Mouse (Mus musculus) forebrain, embryonic 13.5 days (tissue): Measurements from ENCODE around the gene Adgrg6. TPM values are rescaled to one million over a fixed set of nuclear protein-coding genes. Genes with fewer than 3 reads are reported as not detected.

Source experiments
- ATAC-seq: fragments of 200-750 bp; cut with Nextera tagmentation; 2 replicates; pipeline ENCODE4 v1.8.0; 2017
- H3K27ac ChIP-seq: fragments of 300-500 bp; sonication (generic); 2 replicates; pipeline ENCODE4 v1.5.1; 2015; ENCODE audit warnings: inconsistent platforms, mild to moderate bottlenecking, moderate library complexity
- H3K27me3 ChIP-seq: fragments of 300-500 bp; sonication (generic); 2 replicates; pipeline ENCODE4 v1.6.1; 2015; ENCODE audit warnings: mild to moderate bottlenecking, inconsistent platforms
- H3K36me3 ChIP-seq: fragments of 300-500 bp; sonication (generic); 2 replicates; pipeline ENCODE4 v1.6.1; 2015; ENCODE audit warnings: mild to moderate bottlenecking, inconsistent platforms; ENCODE audit not compliant: poor library complexity, severe bottlenecking
- H3K4me1 ChIP-seq: fragments of 300-500 bp; sonication (generic); 2 replicates; pipeline ENCODE4 v1.6.1; 2015; ENCODE audit warnings: inconsistent platforms
- H3K4me2 ChIP-seq: fragments of 300-500 bp; sonication (generic); 2 replicates; pipeline ENCODE4 v1.6.1; 2015; ENCODE audit warnings: inconsistent platforms, mild to moderate bottlenecking, moderate library complexity
- H3K4me3 ChIP-seq: fragments of 300-500 bp; sonication (generic); 2 replicates; pipeline ENCODE4 v1.5.1; 2015; ENCODE audit warnings: mild to moderate bottlenecking, inconsistent platforms
- H3K9ac ChIP-seq: fragments of 300-500 bp; sonication (generic); 2 replicates; pipeline ENCODE4 v1.6.1; 2015; ENCODE audit warnings: mild to moderate bottlenecking, inconsistent platforms
- H3K9me3 ChIP-seq: fragments of 300-500 bp; sonication (generic); replicated peaks from 2 replicates; pipeline ENCODE4 v1.6.1; 2016; ENCODE audit warnings: inconsistent platforms
- WGBS: fragments of 180-500 bp; shearing (Covaris S2); methylation state at CpG from one replicate; pipeline ENCODE4 v1.1.7; 2015; 5-methylcytosine and 5-hydroxymethylcytosine counted together
- polyA plus RNA-seq: library from polyadenylated mRNA; unstranded; fragments of >200 nt; fragmentation: Nextera tagmentation; extraction: Ambion mirVana; gene quantifications from 2 replicates; pipeline ENCODE4 v1.2.1, GENCODE M21; 2015

The Adgrg6 gene
- 0.31 and 0.37 TPM in 2 replicates for polyA plus RNA-seq

- peak within 1 kb of the TSS; percentile 63 for H3K9ac ChIP-seq
- H3K9me3 ChIP-seq: no peaks in the 10 kb centered on the region
- peaks cover 21% of the 10 kb centered on the region for H3K27me3 ChIP-seq
- H3K4me3 ChIP-seq: peak within 1 kb of the TSS; percentile 58
- WGBS: 1% methylated on average over 66 of the region's 81 CpGs
- peak within 1 kb of the TSS; percentile 83 for H3K4me2 ChIP-seq
- H3K27ac ChIP-seq: no peak within 1 kb of the TSS
- 0 out of 2 replicates have a peak, but pooled peaks cover 6% of the 10 kb centered on the region for H3K4me1 ChIP-seq
- peak; percentile 77 for ATAC-seq
- no peaks in the 10 kb centered on the region for H3K36me3 ChIP-seq
Observed at GRCm38 (mm10) chr10:14544941-14545717, at the start of gene Adgrg6. Adgrg6 (minus strand) TSS chr10:14545659.

GRCm38 (mm10) chr10:14592215-14592614, 46.8 kb upstream of the Adgrg6 start:
- Histone ChIP-seq H3K27ac (no peak overlapping the region), H3K4me1 (no peaks in the 10 kb centered on the region), H3K9me3 (no peaks in the 10 kb centered on the region), H3K4me3 (no peak overlapping the region), H3K4me2 (no peak overlapping the region), H3K36me3 (no peaks in the 10 kb centered on the region), H3K9ac (no peak overlapping the region), H3K27me3 (no peaks in the 10 kb centered on the region)
- no peak for ATAC-seq
- 88% methylated on average over 1 of the region's 1 CpGs for WGBS

GRCm38 (mm10) chr10:14590816-14591215, 45.4 kb upstream of the Adgrg6 start:
- Histone ChIP-seq H3K27me3 (no peaks in the 10 kb centered on the region), H3K4me2 (no peak overlapping the region), H3K4me3 (no peak overlapping the region), H3K9me3 (no peaks in the 10 kb centered on the region), H3K4me1 (no peaks in the 10 kb centered on the region), H3K9ac (no peak overlapping the region), H3K36me3 (no peaks in the 10 kb centered on the region), H3K27ac (no peak overlapping the region)
- ATAC-seq: no peak
- 95% methylated on average over 2 of the region's 2 CpGs for WGBS

- ATAC-seq: no peak
- H3K9ac ChIP-seq: no peak overlapping the region
- no peaks in the 10 kb centered on the region for H3K36me3 ChIP-seq
- no peak overlapping the region for H3K27ac ChIP-seq
- H3K4me2 ChIP-seq: no peak overlapping the region
- H3K4me3 ChIP-seq: no peak overlapping the region
- H3K27me3 ChIP-seq: no peaks in the 10 kb centered on the region
- WGBS: 93% methylated on average over 6 of the region's 6 CpGs
- no peaks in the 10 kb centered on the region for H3K9me3 ChIP-seq
- H3K4me1 ChIP-seq: no peaks in the 10 kb centered on the region
Observed at GRCm38 (mm10) chr10:14589667-14590066, 44.2 kb upstream of the Adgrg6 start.

GRCm38 (mm10) chr10:14583496-14583895, 38.0 kb upstream of the Adgrg6 start:
- H3K27me3 ChIP-seq: no peaks in the 10 kb centered on the region
- no peaks in the 10 kb centered on the region for H3K9me3 ChIP-seq
- no peak for ATAC-seq
- no peaks in the 10 kb centered on the region for H3K4me1 ChIP-seq
- no peak overlapping the region for H3K9ac ChIP-seq
- no peak overlapping the region for H3K4me2 ChIP-seq
- no peak overlapping the region for H3K27ac ChIP-seq
- no peak overlapping the region for H3K4me3 ChIP-seq
- H3K36me3 ChIP-seq: no peaks in the 10 kb centered on the region
- WGBS: 80% methylated on average over 1 of the region's 1 CpGs

- H3K36me3 ChIP-seq: no peaks in the 10 kb centered on the region
- no peak overlapping the region for H3K9ac ChIP-seq
- H3K27me3 ChIP-seq: no peaks in the 10 kb centered on the region
- H3K4me1 ChIP-seq: no peaks in the 10 kb centered on the region
- no peak for ATAC-seq
- H3K4me3 ChIP-seq: no peak overlapping the region
- no peak overlapping the region for H3K27ac ChIP-seq
- no peaks in the 10 kb centered on the region for H3K9me3 ChIP-seq
- WGBS: 81% methylated on average over 4 of the region's 4 CpGs
- H3K4me2 ChIP-seq: no peak overlapping the region
Observed at GRCm38 (mm10) chr10:14574255-14574654, 28.8 kb upstream of the Adgrg6 start.

- H3K9me3 ChIP-seq: no peaks in the 10 kb centered on the region
- H3K9ac ChIP-seq: no peak overlapping the region
- H3K36me3 ChIP-seq: no peaks in the 10 kb centered on the region
- no peak overlapping the region for H3K27ac ChIP-seq
- H3K27me3 ChIP-seq: no peaks in the 10 kb centered on the region
- no peaks in the 10 kb centered on the region for H3K4me1 ChIP-seq
- H3K4me2 ChIP-seq: no peak overlapping the region
- H3K4me3 ChIP-seq: no peak overlapping the region
- no peak for ATAC-seq
Observed at GRCm38 (mm10) chr10:14571143-14571542, 25.7 kb upstream of the Adgrg6 start.

- no peak overlapping the region for H3K27ac ChIP-seq
- H3K4me3 ChIP-seq: no peak overlapping the region
- no peaks in the 10 kb centered on the region for H3K27me3 ChIP-seq
- ATAC-seq: no peak
- H3K4me1 ChIP-seq: no peaks in the 10 kb centered on the region
- H3K9me3 ChIP-seq: no peaks in the 10 kb centered on the region
- 4% methylated on average over 2 of the region's 2 CpGs for WGBS
- H3K4me2 ChIP-seq: no peak overlapping the region
- no peak overlapping the region for H3K9ac ChIP-seq
- H3K36me3 ChIP-seq: no peaks in the 10 kb centered on the region
Observed at GRCm38 (mm10) chr10:14570616-14571015, 25.2 kb upstream of the Adgrg6 start.

DNA sequence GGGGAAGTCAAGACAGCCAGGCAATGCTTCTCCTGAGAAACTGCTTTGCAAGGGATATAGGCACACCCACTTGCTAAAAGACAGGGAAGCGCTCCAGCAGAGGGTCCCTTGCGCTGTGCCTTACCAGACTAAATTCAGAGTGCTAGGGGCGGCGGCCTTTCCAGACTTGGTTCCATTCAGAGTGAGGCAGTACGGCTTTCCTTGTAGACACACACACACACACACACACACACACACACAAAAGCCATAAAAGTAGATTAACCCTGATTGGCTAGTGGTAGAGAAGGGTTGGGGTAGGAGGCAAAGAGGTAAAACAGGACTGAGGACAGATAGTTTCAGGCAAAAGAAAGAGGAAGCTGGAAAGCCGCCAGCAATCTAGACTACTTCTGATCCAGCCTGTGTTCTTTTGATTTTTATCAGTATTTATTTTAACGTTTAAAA, 672 bp upstream of the Adgrg6 start:
- no peak overlapping the region for H3K4me3 ChIP-seq
- no peak overlapping the region for H3K9ac ChIP-seq
- H3K4me2 ChIP-seq: peak overlapping the region; percentile 83
- WGBS: 34% methylated on average over 7 of the region's 7 CpGs
- ATAC-seq: peak; percentile 60
- H3K27ac ChIP-seq: no peak overlapping the region
- peaks cover 21% of the 10 kb centered on the region for H3K27me3 ChIP-seq
- 0 out of 2 replicates have a peak, but pooled peaks cover 6% of the 10 kb centered on the region for H3K4me1 ChIP-seq
- no peaks in the 10 kb centered on the region for H3K9me3 ChIP-seq
- no peaks in the 10 kb centered on the region for H3K36me3 ChIP-seq

DNA sequence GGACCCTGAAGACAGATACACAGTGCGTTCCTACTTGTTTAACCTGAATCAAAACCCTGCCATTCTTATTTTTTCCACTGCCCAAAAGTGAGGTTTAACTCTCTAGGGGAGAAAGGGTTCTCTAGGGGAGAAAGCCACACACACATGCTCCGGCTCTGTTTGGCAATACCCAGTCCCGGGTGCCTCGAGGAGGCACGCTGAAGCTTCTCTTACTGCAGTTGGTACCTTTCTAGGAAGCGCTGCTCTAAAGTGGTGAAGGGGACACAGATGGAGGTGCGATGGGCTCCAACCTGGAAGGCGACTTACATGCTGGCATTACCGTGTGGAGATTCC, 885 bp downstream of the Adgrg6 start:
- WGBS: 11% methylated on average over 9 of the region's 9 CpGs
- Histone ChIP-seq H3K4me2 (peak overlapping the region; percentile 83), H3K36me3 (no peaks in the 10 kb centered on the region), H3K9ac (peak overlapping the region; percentile 63), H3K9me3 (no peaks in the 10 kb centered on the region), H3K4me1 (0 out of 2 replicates have a peak, but pooled peaks cover 6% of the 10 kb centered on the region), H3K27ac (no peak overlapping the region), H3K4me3 (peak overlapping the region; percentile 58), H3K27me3 (peaks cover 21% of the 10 kb centered on the region)
- ATAC-seq: no peak; the same call in 1 of the 2 replicates

GRCm38 (mm10) chr10:14543511-14544067, 1.9 kb downstream of the Adgrg6 start:
- H3K9ac ChIP-seq: no peak overlapping the region
- ATAC-seq: no peak
- H3K4me2 ChIP-seq: no peak overlapping the region
- H3K4me3 ChIP-seq: no peak overlapping the region
- no peak overlapping the region for H3K27ac ChIP-seq
- no peaks in the 10 kb centered on the region for H3K36me3 ChIP-seq
- WGBS: 86% methylated on average over 8 of the region's 8 CpGs
- H3K27me3 ChIP-seq: peaks cover 21% of the 10 kb centered on the region
- H3K9me3 ChIP-seq: no peaks in the 10 kb centered on the region
- 0 out of 2 replicates have a peak, but pooled peaks cover 6% of the 10 kb centered on the region for H3K4me1 ChIP-seq

DNA sequence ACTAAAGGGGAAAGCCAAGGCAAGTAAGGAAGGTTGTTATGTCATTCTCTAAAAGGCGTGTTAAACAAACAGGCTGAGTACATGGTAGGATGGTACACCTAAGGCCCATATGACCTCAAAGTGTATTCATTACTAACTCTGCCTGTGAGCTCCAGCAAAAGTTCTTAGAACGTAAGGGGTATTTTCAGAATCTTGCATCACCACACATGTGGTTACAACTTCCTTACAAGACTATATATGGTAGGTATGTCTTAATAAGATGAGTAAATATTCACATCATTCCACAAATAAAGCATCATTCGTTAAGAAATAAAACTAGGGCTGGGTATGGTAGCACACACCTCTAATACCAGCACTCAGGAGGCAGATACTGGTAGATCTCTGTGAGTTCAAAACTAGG, 8.4 kb downstream of the Adgrg6 start:
- Histone ChIP-seq H3K4me3 (no peak overlapping the region), H3K36me3 (no peaks in the 10 kb centered on the region), H3K9ac (no peak overlapping the region), H3K27me3 (no peaks in the 10 kb centered on the region), H3K4me2 (no peak overlapping the region), H3K9me3 (no peaks in the 10 kb centered on the region), H3K4me1 (no peaks in the 10 kb centered on the region), H3K27ac (no peak overlapping the region)
- ATAC-seq: no peak
- 90% methylated on average over 3 of the region's 3 CpGs for WGBS
